Mouse (Mus musculus) MN1 (cell line): ENCODE data around the gene Irf5.

Experiments
- DNase-seq: peaks from one replicate; pipeline ENCODE4 v3.0.0-alpha.2; 2016; ENCODE audit warnings: low spot score

Gene Irf5

GRCm38 (mm10) chr6:29526281-29527251 lies at the start of gene Irf5:
Gene Irf5, plus strand, starts transcription at chr6:29526625.
- DNase-seq: peak; percentile 42

- no peak for DNase-seq
Measured at GRCm38 (mm10) chr6:29482691-29483090, 43.7 kb upstream of the Irf5 start.

GRCm38 (mm10) chr6:29484716-29485559 lies 41.5 kb upstream of the Irf5 start:
- DNase-seq: peak; percentile 48

GRCm38 (mm10) chr6:29485951-29486350 lies 40.5 kb upstream of the Irf5 start:
- no peak for DNase-seq

- DNase-seq: no peak
Measured at GRCm38 (mm10) chr6:29494101-29494500, 32.3 kb upstream of the Irf5 start.

- DNase-seq: no peak
Measured at GRCm38 (mm10) chr6:29496270-29496669, 30.2 kb upstream of the Irf5 start.

GRCm38 (mm10) chr6:29497791-29498190 lies 28.6 kb upstream of the Irf5 start:
- peak; percentile 18 for DNase-seq

GRCm38 (mm10) chr6:29500177-29500576 lies 26.2 kb upstream of the Irf5 start:
- no peak for DNase-seq

- DNase-seq: no peak
Measured at GRCm38 (mm10) chr6:29500810-29501209, 25.6 kb upstream of the Irf5 start.

GRCm38 (mm10) chr6:29501599-29501998 lies 24.8 kb upstream of the Irf5 start:
- DNase-seq: no peak

- no peak for DNase-seq
Measured at GRCm38 (mm10) chr6:29505493-29505892, 20.9 kb upstream of the Irf5 start.

- no peak for DNase-seq
Measured at GRCm38 (mm10) chr6:29506834-29507233, 19.6 kb upstream of the Irf5 start.

- peak; percentile 41 for DNase-seq
Measured at GRCm38 (mm10) chr6:29507447-29508309, 18.7 kb upstream of the Irf5 start, which contains the start of gene Kcp. Gene Kcp, minus strand, starts transcription at chr6:29507952.

- no peak for DNase-seq
Measured at GRCm38 (mm10) chr6:29509086-29509485, 17.3 kb upstream of the Irf5 start.

GRCm38 (mm10) chr6:29513284-29513683 lies 13.1 kb upstream of the Irf5 start:
- peak; percentile 80 for DNase-seq

- DNase-seq: peak; percentile 74
Measured at GRCm38 (mm10) chr6:29517139-29517538, 9.3 kb upstream of the Irf5 start.

GRCm38 (mm10) chr6:29522626-29523300 lies 3.7 kb upstream of the Irf5 start:
- DNase-seq: no peak

GRCm38 (mm10) chr6:29523301-29524033 lies 3.0 kb upstream of the Irf5 start:
- no peak for DNase-seq

GRCm38 (mm10) chr6:29524034-29524489 lies 2.4 kb upstream of the Irf5 start:
- peak; percentile 75 for DNase-seq

- peak; percentile 24 for DNase-seq
Measured at GRCm38 (mm10) chr6:29525256-29525655, 1.2 kb upstream of the Irf5 start.
